Mouse (Mus musculus) c-Kit-negative CD71-positive TER-119-positive erythroid progenitor cells, embryonic 14.5 days (primary cell): ENCODE data around the gene Bbip1.
"Not testable (repeated sequence)": the region's sequence is repeated elsewhere in the genome, so short reads cannot be mapped to it uniquely, and the experiment has no call there.

Experiments
- DNase-seq: peaks from one replicate; pipeline ENCODE4 v3.0.0-alpha.2; 2013; ENCODE audit warnings: low read depth, low spot score

Bbip1 gene

DNA sequence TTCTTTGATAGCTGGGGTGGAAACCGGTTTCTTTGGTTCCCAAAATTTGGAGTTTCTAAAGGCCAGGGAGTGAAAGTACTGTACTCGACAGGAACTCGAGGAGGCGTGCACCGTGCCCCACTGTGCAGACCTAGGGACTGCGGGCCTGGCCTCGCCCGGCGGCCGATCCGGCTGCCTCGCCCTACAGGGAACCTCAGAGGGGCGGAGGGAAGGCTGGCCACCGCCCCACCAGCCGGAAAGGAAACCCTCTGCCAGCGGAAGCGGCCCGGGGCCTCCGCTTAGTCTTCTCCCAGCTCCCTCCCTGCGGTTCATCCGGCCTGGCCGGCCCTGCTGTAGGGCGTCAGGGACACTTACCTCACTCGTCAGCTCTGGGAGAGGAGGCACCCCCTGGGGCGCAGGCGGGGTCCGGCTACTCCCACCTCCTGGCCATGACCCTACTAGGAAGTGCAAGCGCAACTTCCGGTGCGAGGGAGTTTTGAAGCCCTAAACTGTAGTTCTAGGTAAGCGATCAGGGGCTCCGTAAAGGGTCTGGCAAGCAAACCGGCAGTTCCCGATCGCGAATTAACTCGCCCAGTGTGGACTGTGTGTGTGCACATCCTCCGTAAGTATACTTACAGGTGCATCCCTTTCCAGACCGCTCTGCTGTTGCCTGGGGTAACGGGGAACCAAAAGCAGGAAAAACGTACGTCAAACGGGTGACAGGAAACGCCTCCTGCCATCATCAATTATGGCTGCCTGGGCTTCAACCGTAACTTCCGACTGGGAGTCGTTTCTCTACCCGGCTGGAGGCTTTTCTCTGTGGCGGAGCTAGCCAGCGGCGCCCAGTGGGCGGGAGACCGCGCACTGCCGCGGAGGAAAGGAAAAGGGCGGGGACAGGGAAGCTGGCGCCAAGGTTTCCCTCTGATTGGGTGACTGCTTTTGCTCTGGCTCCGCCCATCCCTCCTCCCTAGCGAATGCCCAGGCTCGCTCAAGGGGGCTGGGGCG, at the start of gene Bbip1, which contains the start of gene Shoc2:
Gene Bbip1, minus strand, starts transcription at position 826 of the 984 bp plus-strand sequence.
Gene Shoc2, plus strand, starts transcription at position 505 of the 984 bp plus-strand sequence.
- DNase-seq = peak; percentile 98

DNA sequence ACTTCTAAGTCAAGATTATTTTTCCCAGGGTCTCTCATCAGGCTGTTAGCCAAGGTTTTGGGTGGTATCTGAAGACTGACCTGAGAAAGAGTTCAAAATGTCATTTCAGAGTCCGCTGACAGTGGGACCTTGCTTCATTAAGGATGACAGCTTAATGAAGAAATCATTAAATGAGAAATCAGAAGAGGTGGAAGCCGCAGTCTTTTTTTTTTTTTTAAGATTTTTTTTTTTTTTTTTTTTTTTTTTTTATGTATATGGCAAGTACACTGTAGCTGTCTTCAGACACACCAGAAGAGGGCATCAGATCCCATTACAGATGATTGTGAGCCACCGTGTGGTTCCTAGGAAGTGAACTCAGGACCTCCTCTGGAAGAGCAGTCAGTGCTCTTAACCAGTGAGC, 49.4 kb upstream of the Bbip1 start:
- no peak for DNase-seq

DNA sequence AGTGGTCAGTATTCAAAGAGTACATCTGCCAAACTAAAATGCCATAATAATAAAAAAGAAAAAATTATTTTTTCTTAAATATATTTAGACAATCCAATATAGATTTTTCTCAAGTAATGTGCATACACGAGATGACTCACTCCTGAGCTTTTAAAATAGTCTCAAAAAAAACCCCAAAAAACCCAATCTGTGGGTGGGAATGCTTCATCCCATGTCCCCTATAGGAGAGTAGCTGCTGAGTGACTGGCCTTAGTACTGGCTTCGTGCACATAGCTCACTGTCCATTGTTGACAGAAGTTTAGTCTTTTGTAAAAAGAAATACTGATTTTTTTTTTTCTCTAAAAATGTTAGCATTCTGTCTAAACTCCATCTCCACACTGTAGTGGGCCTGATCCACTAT, 46.1 kb upstream of the Bbip1 start:
- no peak for DNase-seq

DNA sequence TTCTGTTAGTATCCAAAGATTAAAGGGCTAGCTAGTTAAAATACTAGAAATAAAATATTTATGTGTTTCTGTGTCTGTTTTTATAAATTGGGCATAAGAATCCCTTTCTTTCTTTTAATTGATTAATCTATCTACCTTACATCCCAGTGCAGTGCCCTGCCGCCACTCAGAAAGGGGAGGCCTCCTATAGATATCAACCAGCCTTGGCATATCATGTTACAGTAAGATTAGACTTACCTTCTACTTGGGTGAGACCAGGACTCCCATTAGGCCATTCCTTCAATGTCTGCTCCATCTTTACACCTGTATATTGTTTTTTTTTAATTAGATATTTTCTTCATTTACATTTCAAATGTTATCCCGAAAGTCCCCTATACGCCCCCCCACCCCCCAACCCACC, 40.2 kb upstream of the Bbip1 start:
- no peak for DNase-seq

DNA sequence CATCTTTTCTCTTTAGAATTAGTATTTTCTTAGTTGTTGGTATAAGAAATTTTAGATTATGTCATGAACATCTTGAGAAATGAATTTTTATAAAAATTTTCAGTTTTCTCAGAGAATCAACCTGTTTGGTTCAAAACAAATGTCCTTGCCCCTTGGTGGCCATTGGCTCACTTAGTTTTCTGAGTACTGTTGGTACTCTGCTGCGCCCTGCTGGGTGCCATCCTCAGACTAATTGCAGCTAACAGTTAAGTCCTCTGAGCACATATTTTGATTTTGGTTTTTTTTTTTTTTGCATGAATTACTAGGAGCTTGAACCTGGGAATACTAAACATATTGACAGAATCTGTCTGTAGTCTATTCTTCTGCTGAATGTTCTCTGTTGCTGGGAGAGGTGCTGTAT, 38.9 kb upstream of the Bbip1 start:
- DNase-seq = no peak

DNA sequence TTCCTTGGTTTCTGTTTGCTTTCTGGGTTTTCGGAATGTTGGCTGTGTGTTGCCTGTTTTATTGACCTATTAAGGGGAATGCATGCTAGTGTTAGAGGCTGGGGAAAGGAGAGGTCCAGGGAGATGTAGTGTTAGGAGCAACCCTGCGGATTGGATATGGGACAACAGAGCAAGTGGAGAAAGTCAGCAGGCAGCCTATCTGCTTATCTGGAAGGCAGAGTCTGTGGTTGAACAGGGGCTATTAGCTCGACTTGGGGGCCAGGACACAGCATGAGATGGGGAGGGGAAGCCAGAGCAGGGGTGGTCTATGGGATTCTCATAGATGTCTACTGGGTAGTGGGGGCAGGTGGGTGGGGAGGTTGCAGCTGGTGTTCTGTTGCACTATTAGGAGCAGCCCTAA, 37.6 kb upstream of the Bbip1 start:
- DNase-seq = no peak

DNA sequence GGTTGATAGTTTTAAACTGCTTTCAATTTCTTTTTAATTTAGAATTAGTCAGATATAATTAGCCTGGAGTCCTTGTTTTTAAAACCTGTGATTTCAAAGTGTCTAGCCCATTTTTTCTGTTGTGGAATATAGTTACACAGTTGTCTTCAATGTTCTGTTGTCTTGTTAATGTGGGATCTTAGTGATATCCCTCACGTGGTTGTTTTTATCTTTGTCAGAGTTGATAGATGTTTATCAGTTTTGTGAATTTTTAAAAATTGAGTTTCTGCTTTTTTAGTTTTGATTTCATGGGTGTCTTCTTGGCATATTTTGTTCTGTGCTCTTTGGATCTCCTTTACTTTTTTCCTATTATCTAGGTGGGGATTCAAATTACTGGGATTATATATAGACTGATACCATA, 29.2 kb upstream of the Bbip1 start:
- DNase-seq = no peak

DNA sequence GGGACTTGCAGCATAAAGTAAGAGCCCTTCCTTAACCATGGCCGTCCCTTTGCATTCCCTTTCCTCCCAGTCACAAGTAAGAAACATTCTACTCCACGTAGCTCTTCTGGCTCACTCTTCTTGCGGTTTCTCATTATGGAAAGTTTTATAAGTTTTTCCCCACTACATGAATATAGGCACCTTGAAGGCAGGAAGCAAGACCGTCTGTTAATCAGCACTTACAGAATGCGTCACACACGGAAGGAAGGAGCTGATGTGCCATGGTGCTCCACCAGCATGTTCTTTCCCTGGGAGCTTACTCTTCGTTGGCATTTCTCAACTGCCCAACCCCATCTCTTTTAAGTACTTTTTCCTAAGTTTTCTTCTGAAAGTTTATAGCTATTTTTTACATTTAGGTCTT, 27.5 kb upstream of the Bbip1 start:
- no peak for DNase-seq

DNA sequence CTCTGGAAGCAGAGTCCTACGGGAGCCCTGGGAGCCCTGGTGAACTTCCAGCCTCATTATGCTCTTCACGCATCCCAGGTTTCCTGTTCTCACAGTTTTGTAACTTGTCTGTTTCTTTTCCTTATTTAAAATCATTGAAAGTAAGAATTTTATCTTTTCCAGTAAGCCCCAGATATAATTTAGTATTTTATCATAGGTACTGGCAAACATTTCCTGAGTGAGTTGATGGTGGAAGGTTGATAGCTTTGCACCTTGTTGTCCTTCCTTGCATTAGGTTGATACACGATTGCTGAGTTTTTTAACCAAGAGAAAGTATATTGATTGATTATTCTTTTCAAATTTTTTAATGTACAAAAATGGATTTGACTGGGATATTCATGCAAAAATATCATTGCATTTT, 24.8 kb upstream of the Bbip1 start:
- DNase-seq = no peak

DNA sequence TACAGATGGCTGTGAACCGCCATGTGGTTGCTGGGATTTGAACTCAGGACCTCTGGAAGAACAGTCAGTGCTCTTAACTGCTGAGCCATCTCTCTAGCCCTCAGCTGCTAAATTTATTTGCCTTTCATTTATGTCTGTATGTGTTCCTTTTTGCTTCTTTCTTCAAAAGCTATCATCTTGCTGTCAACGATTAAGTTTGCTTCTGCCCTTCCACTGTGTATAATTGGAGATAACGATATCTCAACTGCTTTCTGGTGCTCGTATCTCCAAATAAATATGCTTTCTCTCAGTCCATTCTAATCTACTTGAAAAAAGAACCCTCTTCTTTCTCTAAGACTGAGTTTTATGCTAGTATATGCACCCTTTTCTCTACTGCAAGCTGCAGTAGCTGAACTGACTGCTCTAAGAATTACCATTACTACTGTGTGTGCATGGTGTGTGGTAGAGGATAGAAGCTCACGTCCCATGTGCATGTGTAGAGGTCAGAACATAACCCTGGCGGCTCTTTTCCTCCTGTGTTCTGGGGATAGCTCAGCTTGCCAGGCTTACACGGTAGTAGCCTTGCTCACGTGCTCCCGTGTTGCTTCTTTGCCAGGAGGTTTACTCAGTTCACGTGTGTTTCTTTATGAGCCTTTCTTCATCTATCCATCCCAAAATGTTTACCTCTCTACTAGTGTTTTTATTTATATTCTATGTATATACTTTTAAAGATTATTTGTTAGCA, 20.6 kb upstream of the Bbip1 start:
- DNase-seq = no peak

DNA sequence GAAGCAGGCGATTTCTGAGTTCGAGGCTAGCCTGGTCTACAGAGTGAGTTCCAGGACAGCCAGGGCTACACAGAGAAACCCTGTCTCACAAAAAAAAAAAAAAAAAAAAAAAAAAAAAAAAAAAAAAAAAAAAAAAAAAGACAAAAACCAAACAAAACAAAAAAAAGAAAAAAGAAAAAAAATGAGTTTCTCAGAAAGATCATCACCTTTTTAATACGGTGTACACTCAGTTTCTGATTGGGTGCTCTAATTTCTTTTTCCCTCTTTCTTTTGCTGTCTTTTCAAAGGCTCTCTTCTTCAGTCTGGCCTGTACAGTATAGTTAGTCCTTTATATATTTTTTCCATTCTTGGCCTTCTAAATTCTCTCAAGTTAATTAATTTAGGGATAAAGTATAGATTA, 19.9 kb upstream of the Bbip1 start:
- not testable (repeated sequence) for DNase-seq

DNA sequence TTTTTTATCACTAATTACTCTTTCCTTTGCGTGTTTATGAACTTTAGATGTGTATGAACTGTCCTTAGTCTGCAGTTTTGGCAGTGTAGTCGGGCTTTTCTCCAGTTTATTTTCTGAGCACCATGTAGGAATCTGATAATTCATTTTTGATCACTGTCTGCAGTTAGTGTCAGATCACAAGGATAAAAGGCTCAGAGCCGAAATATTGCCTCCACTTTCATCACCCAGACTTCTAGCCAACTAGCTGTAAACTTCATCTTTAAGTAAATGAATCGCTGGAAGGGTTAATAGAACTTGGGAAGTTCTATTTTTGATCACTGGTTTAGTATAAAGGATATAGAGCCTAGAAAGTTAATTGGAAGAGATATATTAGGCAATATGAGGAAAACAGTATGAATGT, 18.1 kb upstream of the Bbip1 start:
- DNase-seq = no peak

DNA sequence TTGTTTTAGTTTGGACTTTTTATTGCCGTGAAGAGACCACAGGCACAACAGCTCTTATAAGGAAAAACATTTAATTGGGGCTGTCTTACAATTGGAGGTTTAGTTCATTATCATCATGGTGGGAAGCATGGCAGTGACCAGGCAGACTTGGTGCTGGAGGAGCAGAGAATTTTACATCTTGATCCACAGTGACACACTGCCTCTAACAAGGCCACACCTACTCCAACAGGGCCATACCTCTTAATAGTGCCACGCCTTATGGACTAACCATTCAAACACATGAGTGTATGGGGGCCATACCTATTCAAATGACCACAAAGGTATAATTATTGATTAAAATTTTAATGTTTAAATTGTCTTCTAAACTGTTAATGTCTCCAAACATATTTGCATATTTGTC, 13.1 kb upstream of the Bbip1 start:
- DNase-seq = no peak

DNA sequence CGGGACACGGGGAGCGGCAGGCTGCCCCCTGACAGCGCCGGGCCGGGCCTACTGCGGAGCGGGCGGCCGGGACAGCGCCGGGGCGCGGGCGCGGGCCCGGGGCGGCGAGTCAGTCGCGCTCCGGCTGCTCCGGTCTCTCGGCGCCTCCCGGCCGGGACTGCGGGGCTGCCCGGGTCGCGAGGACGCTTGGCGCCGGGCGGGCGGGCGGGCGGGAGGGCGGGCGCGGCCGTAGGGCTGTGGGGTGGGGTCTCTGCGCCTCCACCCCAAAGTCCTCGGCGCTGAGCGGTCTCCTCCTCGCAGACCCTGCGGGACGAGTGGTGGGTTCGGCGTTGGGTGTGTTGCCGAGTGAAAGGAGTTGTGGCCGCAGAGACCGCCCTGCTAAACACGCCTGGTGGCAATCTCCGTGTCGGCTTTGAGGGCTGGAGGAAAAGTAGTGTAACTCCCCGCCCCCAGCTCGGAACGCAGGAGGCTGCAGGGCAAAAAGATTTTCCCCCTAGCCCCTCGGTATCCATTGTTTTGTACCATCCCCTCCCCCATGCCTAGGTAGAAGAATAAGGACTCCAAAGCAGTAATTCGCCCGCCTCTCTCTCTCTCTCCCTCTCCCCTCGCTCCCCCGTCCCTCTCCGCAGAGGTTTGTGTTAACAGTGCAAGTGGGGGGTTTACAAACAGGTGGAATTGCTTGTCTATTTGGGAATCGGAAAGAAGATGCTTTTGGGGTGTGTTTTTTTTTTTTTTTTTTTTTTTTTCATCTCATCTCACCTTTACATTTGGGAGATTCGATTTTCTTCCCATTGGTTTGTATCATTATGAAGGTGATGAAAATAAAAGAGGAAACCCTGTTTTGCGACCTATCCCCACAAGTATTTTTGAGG, 980 bp upstream of the Bbip1 start:
- no peak for DNase-seq

DNA sequence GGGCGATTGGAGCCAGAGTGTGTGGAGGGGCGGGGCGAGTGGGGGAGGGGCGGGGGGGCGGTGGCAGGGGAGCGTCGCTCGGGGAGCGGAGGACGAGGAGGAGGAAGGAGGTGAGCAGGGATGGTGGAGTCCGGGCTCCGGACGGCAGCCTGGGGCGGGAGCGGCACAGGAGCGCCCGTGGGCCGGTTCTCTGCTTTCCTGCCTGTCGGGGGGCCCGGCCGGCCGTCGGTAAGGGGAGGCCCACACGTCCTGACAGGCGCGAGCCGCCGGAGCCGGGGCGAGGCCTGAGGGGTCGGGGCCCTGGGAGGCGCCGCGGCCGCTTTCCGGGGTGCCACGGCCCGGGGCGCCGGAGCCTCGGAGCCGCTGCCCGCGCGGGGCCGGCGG, 351 bp upstream of the Bbip1 start:
- no peak for DNase-seq

DNA sequence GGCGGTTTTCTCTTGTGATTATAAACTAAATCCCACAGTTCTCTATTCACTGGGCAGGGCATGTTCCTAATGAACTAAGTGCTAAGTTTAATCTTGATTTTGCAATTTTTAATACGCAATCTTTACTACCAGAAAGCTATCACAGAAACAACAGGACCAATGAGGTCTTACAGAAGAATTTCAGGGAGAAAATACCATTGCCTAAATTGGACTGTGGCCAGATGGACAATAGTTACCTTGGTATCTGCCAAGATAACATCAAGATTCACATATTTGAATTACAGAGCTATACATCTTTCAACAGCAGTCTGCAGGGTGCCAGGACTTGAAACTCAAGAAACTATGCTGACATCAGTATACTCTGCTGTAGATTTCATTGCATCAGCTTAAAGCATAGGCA, 2.1 kb downstream of the Bbip1 start:
- DNase-seq = no peak

DNA sequence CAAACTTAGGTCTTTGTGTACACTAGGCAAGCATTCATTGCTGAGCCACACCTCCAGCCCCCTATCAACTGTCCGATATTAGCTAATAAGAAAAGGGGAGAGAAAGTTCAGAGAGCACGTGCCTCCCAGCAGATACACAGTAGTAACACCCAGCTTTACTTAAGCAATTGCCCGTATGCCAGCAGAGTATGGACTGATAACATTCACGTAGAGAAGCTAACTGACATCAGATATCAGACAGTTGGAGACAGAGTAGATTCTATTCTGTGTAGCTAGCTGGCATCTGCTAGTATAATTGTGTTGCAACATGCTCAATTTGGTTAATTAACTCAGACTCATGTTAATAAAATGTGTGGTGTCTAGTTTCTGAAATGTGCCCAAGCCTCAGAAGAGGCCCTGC, 3.3 kb downstream of the Bbip1 start:
- DNase-seq = no peak

DNA sequence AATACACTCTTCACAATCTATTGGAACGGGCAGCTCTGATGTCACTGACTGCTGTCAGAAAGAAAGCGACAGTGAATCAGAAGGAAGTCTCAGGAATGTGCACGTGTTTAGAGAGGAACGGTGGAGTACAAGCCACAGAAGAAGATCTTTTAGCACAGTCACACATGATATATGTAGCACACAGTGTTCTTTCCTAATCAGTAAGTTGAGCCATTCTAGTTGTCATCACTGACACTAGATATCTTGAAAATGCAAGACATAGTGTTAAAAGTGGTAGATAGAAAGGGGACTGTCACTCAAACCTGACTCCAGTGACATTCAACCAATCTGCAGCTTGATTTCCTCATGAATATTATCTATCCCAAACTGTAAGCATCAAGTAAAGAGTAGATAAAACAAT, 5.0 kb downstream of the Bbip1 start:
- no peak for DNase-seq

DNA sequence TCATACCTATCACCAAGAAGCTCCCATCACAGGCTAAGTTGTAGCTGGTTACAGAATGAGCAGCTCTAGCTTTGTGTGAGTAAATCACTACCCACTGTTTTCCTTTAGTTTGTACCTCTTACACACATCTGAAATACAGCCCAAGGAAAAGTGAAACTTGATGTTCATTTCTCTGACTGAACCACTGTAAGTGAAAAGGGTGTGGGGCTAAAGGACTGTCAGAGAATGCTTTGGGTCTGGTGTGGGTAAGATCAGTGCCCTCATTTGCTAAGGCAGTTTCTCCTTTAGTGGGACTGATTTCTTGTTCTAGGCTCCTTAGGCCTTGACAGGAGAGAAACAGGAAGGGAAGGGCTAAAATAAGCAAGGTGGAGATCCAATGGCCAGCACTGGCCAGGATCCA, 10.4 kb downstream of the Bbip1 start:
- DNase-seq = no peak

DNA sequence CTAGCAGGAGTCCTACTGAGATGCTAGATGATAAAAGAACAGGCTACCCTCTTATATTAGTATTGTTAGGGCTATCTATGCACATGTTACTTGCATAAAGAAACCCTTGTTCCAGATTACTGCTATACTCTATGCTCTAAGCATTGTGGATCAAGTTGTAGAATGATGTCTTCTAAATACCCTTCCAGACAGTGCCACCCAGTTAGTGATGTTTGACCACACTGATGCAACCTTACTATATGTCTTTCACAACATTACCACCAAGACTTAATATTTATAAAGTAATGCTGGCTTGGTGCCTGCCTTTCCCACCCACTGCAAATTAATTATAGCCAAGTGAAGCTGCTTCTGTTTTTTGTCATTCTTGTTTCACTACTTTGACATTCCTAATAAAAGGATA, 11.4 kb downstream of the Bbip1 start:
- no peak for DNase-seq

DNA sequence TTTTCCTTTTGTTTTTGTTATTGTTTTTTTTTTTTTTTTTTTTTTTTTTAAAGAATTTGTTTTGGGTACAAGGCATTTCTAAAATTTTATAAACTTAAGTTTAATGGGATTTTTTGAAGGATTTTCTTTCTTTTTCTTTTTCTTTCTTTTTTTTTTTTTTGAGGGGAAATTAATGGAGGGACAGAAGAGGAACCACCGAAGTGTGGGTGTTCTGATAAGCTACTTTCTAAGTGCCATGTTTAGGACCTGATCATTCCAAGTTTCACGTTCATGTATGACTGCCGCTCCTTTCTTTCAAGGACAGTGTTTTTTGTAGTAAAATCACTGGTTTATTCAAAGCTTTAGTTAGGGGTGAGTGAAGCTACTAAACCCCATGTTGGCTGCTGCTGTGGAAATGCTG, 15.2 kb downstream of the Bbip1 start:
- no peak for DNase-seq

DNA sequence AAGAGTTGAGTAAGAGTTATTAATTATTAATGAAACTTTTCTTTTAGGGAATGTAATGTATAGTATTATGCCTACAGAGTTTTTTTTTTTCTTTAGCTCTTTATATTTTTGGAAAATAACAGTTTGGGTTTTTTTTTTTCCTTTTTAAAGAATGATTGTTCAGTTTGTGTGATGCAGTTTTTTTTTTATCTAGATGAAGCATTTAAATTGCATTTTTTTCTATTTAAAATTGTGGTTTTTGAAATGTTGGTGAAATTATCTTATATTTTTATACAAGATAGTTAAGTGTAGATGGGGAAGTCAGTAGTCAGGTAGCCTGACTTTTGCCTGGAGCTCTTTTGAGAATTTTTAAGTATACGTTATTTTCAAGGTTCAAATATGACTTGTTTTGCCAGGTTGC, 17.7 kb downstream of the Bbip1 start:
- no peak for DNase-seq
